Mouse (Mus musculus): Measurements from ENCODE around the gene Cdkn2d. TPM values are rescaled to one million over a fixed set of nuclear protein-coding genes. Genes with fewer than 3 reads are reported as not detected.

Gene Cdkn2d
- 80.3 and 83.2 TPM in 2 replicates for polyA plus RNA-seq (2014; fragmentation: Nextera tagmentation; extraction: Ambion mirVana)

- peak within 1 kb of the TSS; percentile 86 for H3K27ac ChIP-seq (ENCODE audit: low read depth, low read length)
- H3K9ac ChIP-seq (ENCODE audit: low read depth, low read length) = peak within 1 kb of the TSS; percentile 72
- no peaks in the 10 kb centered on the region for H3K27me3 ChIP-seq (ENCODE audit: control insufficient read depth, insufficient read depth, low read length)
- no peaks in the 10 kb centered on the region for H3K9me3 ChIP-seq (ENCODE audit: control insufficient read depth, low read length)
- peak within 1 kb of the TSS; percentile 71 for H3K4me3 ChIP-seq (ENCODE audit: low read depth, low read length)
- peaks cover 8% of the 10 kb centered on the region for H3K4me1 ChIP-seq (replicated peaks; ENCODE audit: control insufficient read depth, insufficient read depth, low read length)
- peak; percentile 96 for ATAC-seq (ENCODE audit: low FRiP score)
- no peaks in the 10 kb centered on the region; the same call in 1 of the 2 replicates for H3K36me3 ChIP-seq (ENCODE audit: control insufficient read depth, insufficient read depth, low read length)
- peak; percentile 100 for DNase-seq (ENCODE audit: low spot score)
- H3K4me2 ChIP-seq (replicated peaks; ENCODE audit: low read depth, low read length) = peak within 1 kb of the TSS; percentile 72
- WGBS = under 1% methylated on average over 51 of the region's 51 CpGs
Observed at GRCm38 (mm10) chr9:21291022-21291787, at the start of gene Cdkn2d. Cdkn2d (minus strand) TSS chr9:21291407.

DNA sequence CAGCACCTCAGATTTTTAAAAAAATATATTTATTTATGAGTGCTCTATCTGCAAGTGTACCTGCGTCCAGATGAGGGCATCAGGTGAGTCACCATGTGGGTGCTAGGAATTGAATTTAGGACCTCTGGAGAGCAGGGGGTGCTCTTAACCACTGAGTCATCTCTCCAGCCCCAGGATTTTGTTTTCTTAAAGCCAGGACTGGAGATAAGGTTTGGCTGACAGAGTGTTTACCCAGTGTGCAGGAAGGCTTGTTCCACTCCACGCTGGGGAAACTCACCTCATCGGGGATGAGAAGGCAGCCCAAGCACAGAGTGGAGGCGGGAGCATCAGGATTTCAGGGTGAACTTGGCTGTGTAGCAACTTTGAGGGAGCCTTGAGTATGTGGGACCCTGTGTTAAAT, 49.2 kb upstream of the Cdkn2d start:
- DNase-seq (ENCODE audit: low spot score) = no peak
- Histone ChIP-seq H3K4me3 (ENCODE audit: low read depth, low read length) (no peak overlapping the region), H3K27me3 (ENCODE audit: control insufficient read depth, insufficient read depth, low read length) (no peaks in the 10 kb centered on the region), H3K4me1 (replicated peaks; ENCODE audit: control insufficient read depth, insufficient read depth, low read length) (no peaks in the 10 kb centered on the region), H3K27ac (ENCODE audit: low read depth, low read length) (no peak overlapping the region), H3K9ac (ENCODE audit: low read depth, low read length) (no peak overlapping the region), H3K9me3 (ENCODE audit: control insufficient read depth, low read length) (no peaks in the 10 kb centered on the region), H3K36me3 (ENCODE audit: control insufficient read depth, insufficient read depth, low read length) (no peaks in the 10 kb centered on the region), H3K4me2 (replicated peaks; ENCODE audit: low read depth, low read length) (no peak overlapping the region)
- ATAC-seq (ENCODE audit: low FRiP score) = no peak
- 86% methylated on average over 4 of the region's 4 CpGs for WGBS

- Histone ChIP-seq H3K4me1 (replicated peaks; ENCODE audit: control insufficient read depth, insufficient read depth, low read length) (no peaks in the 10 kb centered on the region), H3K27ac (ENCODE audit: low read depth, low read length) (no peak overlapping the region), H3K4me3 (ENCODE audit: low read depth, low read length) (no peak overlapping the region), H3K36me3 (ENCODE audit: control insufficient read depth, insufficient read depth, low read length) (no peaks in the 10 kb centered on the region), H3K9ac (ENCODE audit: low read depth, low read length) (no peak overlapping the region), H3K27me3 (ENCODE audit: control insufficient read depth, insufficient read depth, low read length) (no peaks in the 10 kb centered on the region), H3K9me3 (ENCODE audit: control insufficient read depth, low read length) (no peaks in the 10 kb centered on the region), H3K4me2 (replicated peaks; ENCODE audit: low read depth, low read length) (no peak overlapping the region)
- ATAC-seq (ENCODE audit: low FRiP score) (no peak), DNase-seq (ENCODE audit: low spot score) (no peak)
- WGBS = 21% methylated on average over 20 of the region's 20 CpGs
Observed at GRCm38 (mm10) chr9:21337652-21338051, 46.4 kb upstream of the Cdkn2d start.

- H3K4me2 ChIP-seq (replicated peaks; ENCODE audit: low read depth, low read length) = no peak overlapping the region
- 90% methylated on average over 8 of the region's 8 CpGs for WGBS
Observed at GRCm38 (mm10) chr9:21336491-21336890, 45.3 kb upstream of the Cdkn2d start.

DNA sequence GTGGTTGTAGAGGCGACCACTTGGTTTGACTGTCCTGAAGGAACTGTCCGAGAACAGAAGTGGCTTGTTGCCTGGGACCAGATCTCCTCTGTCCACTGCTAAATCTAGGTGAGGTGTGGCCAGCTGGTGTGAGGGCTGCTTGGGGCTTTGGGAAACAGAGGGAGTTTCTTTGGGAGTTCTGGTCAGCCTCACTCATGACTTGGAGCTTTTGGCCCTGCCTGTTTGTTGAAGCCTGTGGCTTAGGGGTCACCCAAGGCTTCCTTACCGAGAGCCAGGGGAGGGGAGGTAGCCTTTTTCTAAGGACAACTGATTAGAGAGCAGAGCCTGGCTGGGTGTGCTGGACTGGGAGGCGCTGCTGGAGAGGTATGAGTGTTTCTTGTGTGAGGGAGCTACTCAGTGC, 44.2 kb upstream of the Cdkn2d start:
- Histone ChIP-seq H3K27me3 (ENCODE audit: control insufficient read depth, insufficient read depth, low read length) (no peaks in the 10 kb centered on the region), H3K4me2 (replicated peaks; ENCODE audit: low read depth, low read length) (no peak overlapping the region), H3K9me3 (ENCODE audit: control insufficient read depth, low read length) (no peaks in the 10 kb centered on the region), H3K4me1 (replicated peaks; ENCODE audit: control insufficient read depth, insufficient read depth, low read length) (no peaks in the 10 kb centered on the region), H3K4me3 (ENCODE audit: low read depth, low read length) (no peak overlapping the region), H3K9ac (ENCODE audit: low read depth, low read length) (no peak overlapping the region), H3K36me3 (ENCODE audit: control insufficient read depth, insufficient read depth, low read length) (no peaks in the 10 kb centered on the region), H3K27ac (ENCODE audit: low read depth, low read length) (no peak overlapping the region)
- ATAC-seq (ENCODE audit: low FRiP score) = no peak
- DNase-seq (ENCODE audit: low spot score) = no peak
- 91% methylated on average over 4 of the region's 4 CpGs for WGBS

More at GRCm38 (mm10) chr9:21336491-21336890, 45.3 kb upstream of the Cdkn2d start:
- DNase-seq (ENCODE audit: low spot score) (no peak), ATAC-seq (ENCODE audit: low FRiP score) (no peak)
- no peaks in the 10 kb centered on the region for H3K27me3 ChIP-seq (ENCODE audit: control insufficient read depth, insufficient read depth, low read length)
- no peaks in the 10 kb centered on the region for H3K4me1 ChIP-seq (replicated peaks; ENCODE audit: control insufficient read depth, insufficient read depth, low read length)
- H3K9ac ChIP-seq (ENCODE audit: low read depth, low read length) = no peak overlapping the region
- no peaks in the 10 kb centered on the region for H3K9me3 ChIP-seq (ENCODE audit: control insufficient read depth, low read length)
- no peak overlapping the region for H3K27ac ChIP-seq (ENCODE audit: low read depth, low read length)
- no peak overlapping the region for H3K4me3 ChIP-seq (ENCODE audit: low read depth, low read length)
- no peaks in the 10 kb centered on the region for H3K36me3 ChIP-seq (ENCODE audit: control insufficient read depth, insufficient read depth, low read length)

DNA sequence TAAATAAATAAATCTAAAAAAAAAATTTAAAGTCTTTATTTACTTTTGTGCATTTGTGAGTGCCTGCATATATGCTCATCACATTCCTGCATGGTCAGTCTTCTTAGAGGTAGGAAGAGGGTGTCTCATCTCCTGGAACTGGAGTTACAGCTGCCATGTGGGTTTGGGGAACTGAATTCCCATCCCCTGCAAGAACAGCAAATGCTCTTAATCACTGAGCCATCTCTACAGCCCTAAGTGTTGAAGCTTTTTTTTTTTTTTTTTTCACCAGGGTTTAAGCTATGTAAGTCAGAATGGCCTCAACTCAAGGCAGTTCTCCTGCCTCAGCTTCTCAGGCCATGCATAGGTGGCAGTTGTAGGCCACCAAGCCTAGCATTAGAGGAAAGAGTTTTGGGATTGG, 43.5 kb upstream of the Cdkn2d start:
- Histone ChIP-seq H3K27ac (ENCODE audit: low read depth, low read length) (no peak overlapping the region), H3K4me2 (replicated peaks; ENCODE audit: low read depth, low read length) (no peak overlapping the region), H3K4me1 (replicated peaks; ENCODE audit: control insufficient read depth, insufficient read depth, low read length) (no peaks in the 10 kb centered on the region), H3K4me3 (ENCODE audit: low read depth, low read length) (no peak overlapping the region), H3K9ac (ENCODE audit: low read depth, low read length) (no peak overlapping the region), H3K9me3 (ENCODE audit: control insufficient read depth, low read length) (no peaks in the 10 kb centered on the region), H3K36me3 (ENCODE audit: control insufficient read depth, insufficient read depth, low read length) (no peaks in the 10 kb centered on the region), H3K27me3 (ENCODE audit: control insufficient read depth, insufficient read depth, low read length) (no peaks in the 10 kb centered on the region)
- DNase-seq (ENCODE audit: low spot score) = no peak
- ATAC-seq (ENCODE audit: low FRiP score) = no peak

DNA sequence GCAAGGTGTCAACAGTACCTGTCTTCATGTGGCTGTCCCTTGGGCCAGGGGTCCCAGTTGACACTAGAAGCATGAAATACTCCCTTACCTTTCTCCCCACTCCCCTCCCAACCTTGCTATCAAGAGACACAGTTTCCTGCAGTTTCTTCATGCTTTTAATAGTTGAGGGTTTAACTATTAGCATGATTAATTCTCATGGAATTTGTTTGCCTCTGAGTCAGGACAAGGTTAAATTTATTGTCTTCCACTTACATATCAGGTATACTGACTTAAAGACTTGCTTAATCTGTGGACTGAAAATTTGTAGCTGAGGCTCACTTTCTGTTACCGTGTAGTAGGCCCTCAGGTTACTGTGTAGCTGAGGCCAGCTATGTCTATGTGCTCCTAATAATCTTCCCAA, 42.3 kb upstream of the Cdkn2d start:
- WGBS = 89% methylated on average over 1 of the region's 1 CpGs
- H3K4me2 ChIP-seq (replicated peaks; ENCODE audit: low read depth, low read length) = no peak overlapping the region
- no peaks in the 10 kb centered on the region for H3K36me3 ChIP-seq (ENCODE audit: control insufficient read depth, insufficient read depth, low read length)

DNA sequence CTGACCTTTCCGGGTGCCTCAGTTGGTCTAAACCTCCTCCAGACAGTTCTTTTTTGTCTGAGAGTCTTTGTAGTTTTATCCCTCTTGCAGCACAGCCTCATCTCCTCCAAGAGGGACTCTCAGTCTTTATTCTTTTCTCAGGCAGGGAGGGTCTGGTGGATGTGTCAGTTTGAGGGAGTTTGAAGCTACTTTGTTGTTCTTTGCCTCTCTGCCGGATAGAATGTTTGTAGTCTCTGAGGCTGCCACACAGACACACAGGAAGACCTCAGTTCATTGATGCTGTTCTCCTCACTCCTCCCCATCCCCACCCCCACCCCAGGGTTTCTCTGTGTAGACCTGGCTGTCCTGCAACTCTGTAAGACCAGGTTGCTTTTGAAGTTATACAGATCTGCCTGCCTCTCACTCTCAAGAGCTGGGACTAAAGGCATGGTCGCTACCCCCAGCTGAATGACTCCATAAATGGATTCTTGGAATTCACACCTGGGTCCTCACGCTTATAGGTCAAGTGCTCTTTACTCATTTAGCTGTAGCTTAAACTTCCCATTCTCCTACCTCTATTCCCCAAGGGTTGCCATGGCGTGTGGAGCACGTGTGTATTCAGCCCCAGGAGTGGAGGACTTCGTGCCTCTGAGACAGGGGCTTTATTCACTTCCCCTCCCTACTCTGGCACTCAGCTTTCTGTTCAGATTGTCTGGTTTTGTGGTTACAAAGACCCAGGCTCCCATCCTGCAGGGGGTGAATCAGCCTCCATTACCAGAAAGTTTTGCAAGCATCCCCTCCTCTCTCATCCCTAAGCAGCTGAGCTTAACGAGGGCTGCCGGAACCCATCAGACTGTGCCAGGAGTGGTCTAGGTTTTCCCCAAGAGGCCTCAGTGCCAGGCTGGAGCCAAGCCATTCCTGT, 41.2 kb upstream of the Cdkn2d start:
- H3K9ac ChIP-seq (ENCODE audit: low read depth, low read length) = 0 out of 2 replicates have a peak overlapping the region, but pooled peaks have one; percentile 15
- H3K27ac ChIP-seq (ENCODE audit: low read depth, low read length) = 0 out of 2 replicates have a peak overlapping the region, but pooled peaks have one; percentile 58
- no peak for ATAC-seq (ENCODE audit: low FRiP score)
- no peaks in the 10 kb centered on the region for H3K27me3 ChIP-seq (ENCODE audit: control insufficient read depth, insufficient read depth, low read length)
- H3K36me3 ChIP-seq (ENCODE audit: control insufficient read depth, insufficient read depth, low read length) = no peaks in the 10 kb centered on the region
- no peaks in the 10 kb centered on the region for H3K9me3 ChIP-seq (ENCODE audit: control insufficient read depth, low read length)
- no peak overlapping the region for H3K4me3 ChIP-seq (ENCODE audit: low read depth, low read length)
- no peak for DNase-seq (ENCODE audit: low spot score)
- H3K4me1 ChIP-seq (replicated peaks; ENCODE audit: control insufficient read depth, insufficient read depth, low read length) = no peaks in the 10 kb centered on the region
- no peak overlapping the region for H3K4me2 ChIP-seq (replicated peaks; ENCODE audit: low read depth, low read length)
- WGBS = 45% methylated on average over 9 of the region's 9 CpGs

More for the DNA sequence above, 42.3 kb upstream of the Cdkn2d start:
- DNase-seq (ENCODE audit: low spot score) (no peak), ATAC-seq (ENCODE audit: low FRiP score) (no peak)
- no peaks in the 10 kb centered on the region for H3K27me3 ChIP-seq (ENCODE audit: control insufficient read depth, insufficient read depth, low read length)
- H3K4me1 ChIP-seq (replicated peaks; ENCODE audit: control insufficient read depth, insufficient read depth, low read length) = no peaks in the 10 kb centered on the region
- no peak overlapping the region for H3K27ac ChIP-seq (ENCODE audit: low read depth, low read length)
- H3K9me3 ChIP-seq (ENCODE audit: control insufficient read depth, low read length) = no peaks in the 10 kb centered on the region
- H3K9ac ChIP-seq (ENCODE audit: low read depth, low read length) = no peak overlapping the region
- no peak overlapping the region for H3K4me3 ChIP-seq (ENCODE audit: low read depth, low read length)
